Mouse (Mus musculus) G1E (cell line): ENCODE measurements at regions not wholly inside any gene's neighbourhood (a gene's known extent, or its start where the extent isn't known, plus 50 kb on each side); places are given as distances from the start of the nearest gene placed in this dataset.

Experiments used
- CTCF ChIP-seq: IDR thresholded peaks from 2 replicates; pipeline ENCODE4 v1.5.1; 2012; ENCODE audit warnings: low read depth, low read length, inconsistent platforms, mixed read lengths
- GATA1 ChIP-seq: IDR thresholded peaks from 2 replicates; pipeline ENCODE4 v1.6.1; 2012; ENCODE audit warnings: borderline replicate concordance, low read length, inconsistent platforms, mixed read lengths
- TAL1 ChIP-seq: conservative IDR thresholded peaks from 2 replicates; pipeline ENCODE4 v1.6.1; 2012; ENCODE audit warnings: low read depth, low read length, inconsistent platforms, mixed read lengths

DNA sequence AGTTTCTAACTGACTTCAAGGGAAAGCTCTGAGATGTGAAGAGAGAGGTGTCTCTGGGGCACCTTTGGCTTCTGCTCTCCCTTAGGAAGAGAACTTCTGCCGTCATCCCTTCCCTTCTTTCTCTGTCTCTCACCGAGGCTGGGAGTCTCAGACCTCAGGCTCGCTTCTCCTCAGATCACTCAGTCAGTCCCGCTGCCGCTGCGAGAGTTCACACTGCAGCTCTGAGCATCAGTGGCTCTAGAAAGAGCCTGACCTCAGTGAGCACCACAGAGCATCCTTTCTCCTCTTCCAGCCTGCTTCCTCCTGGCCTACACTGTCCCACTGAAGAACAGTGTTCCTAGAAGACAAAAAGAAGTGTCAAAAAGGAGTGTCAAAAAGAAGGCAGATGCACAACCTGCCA is 316.6 kb downstream of the Cd83 start:
- TF ChIP-seq CTCF (no peak), GATA1 (no peak), TAL1 (no peak)
